Mouse (Mus musculus): ENCODE measurements around the gene Srsy. TPM values are rescaled to one million over a fixed set of nuclear protein-coding genes. Genes with fewer than 3 reads are reported as not detected.
"Not testable (repeated sequence)": the region's sequence is repeated elsewhere in the genome, so short reads cannot be mapped to it uniquely, and the experiment has no call there.

Gene Srsy
- not detected for polyA plus RNA-seq (2017; shearing (Covaris generic))

- not testable (repeated sequence) for ATAC-seq
Measured at GRCm38 (mm10) chrY:17937230-17937629, at the start of gene Srsy. Gene Srsy (minus strand): TSS chrY:17937330.

Other genes starting within 250 kb of the Srsy start
- gene Gm21904, start 91.1 kb downstream of the Srsy start, polyA plus RNA-seq (2017; shearing (Covaris generic)), result not detected
- not detected for gene Gm20772, start 62.6 kb downstream of the Srsy start, polyA plus RNA-seq (2017; shearing (Covaris generic))
- not detected for gene Gm20831, start 62.6 kb downstream of the Srsy start, polyA plus RNA-seq (2017; shearing (Covaris generic))
- gene Gm21764, start 124.5 kb upstream of the Srsy start, polyA plus RNA-seq (2017; shearing (Covaris generic)), result not detected
- gene Ssty1, start 151.8 kb upstream of the Srsy start, polyA plus RNA-seq (2017; shearing (Covaris generic)), result not detected